Mouse (Mus musculus) testis, adult 2 months (tissue): ENCODE data around the gene Gramd2.

Experiments used
- CTCF ChIP-seq: fragments of 200-500 bp; IDR thresholded peaks from 2 replicates; pipeline ENCODE4 v1.5.1; 2012; ENCODE audit warnings: low read depth, mild to moderate bottlenecking, inconsistent platforms, low read length, moderate library complexity; ENCODE audit not compliant: control insufficient read depth, insufficient read depth, insufficient replicate concordance
- POLR2A ChIP-seq: fragments of 200-500 bp; IDR thresholded peaks from 2 replicates; pipeline ENCODE4 v1.6.1; 2012; ENCODE audit warnings: low read depth, mild to moderate bottlenecking, inconsistent platforms, low read length, moderate library complexity; ENCODE audit not compliant: control insufficient read depth

GRCm38 (mm10) chr9:59679678-59680533, at the start of gene Gramd2:
- TF ChIP-seq CTCF (no peak), POLR2A (peak; percentile 11; the same call in 1 of the 2 replicates)
